In the genomic region with DNA sequence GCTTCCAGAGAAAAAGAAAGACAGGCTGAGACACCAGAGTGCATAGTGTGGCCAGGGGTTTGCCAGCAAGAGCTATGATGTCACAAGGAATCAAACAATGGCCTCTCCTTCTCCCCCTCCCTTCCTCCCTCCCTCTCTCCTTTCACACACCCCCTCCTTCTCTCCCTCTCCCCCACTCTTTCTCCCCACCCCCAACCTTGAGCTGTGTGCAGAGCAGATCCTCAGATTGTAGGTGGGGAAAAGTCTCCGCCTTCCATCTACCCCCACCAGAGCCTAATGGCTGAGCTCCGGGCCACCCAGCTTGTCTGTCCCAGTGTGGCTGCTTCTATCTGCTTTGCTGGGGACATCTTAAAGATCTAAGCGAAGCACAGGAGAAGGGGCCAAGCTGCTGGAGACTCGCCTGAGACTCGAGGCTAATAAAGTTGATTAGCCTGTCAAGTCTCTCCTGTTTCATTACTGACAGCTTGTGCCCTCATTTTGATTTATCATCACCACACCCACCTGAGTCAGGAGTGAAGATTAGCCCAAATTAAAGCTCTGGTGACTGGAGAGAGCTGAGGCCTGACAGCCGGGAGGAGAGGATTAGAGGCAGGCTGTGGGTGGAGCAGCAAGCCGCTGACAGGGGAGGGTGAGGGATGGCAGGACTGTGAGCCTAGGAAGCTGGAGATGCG, we compare ENCODE assay signal across 10 mouse cellular contexts.
DNase-seq lines count a peak whose midpoint lies in the region; ATAC-seq lines count a peak whose summit lies in the region.
"Had no signal": no experiment of that assay in that cellular context is flagged by ENCODE, and none has a peak within 500 bp of the region (broad histone marks: within the 10 kb centered on the region; RNA-seq: fewer than 3 reads in every experiment).

No protein-coding gene starts in this region.

- no peak overlapping the region; the same call in 1 of the 2 replicates for H3K4me2 ChIP-seq in kidney, embryonic 16.5 days (replicated peaks; ENCODE audit: low read depth, low read length)
- H3K4me2 ChIP-seq in hindbrain, embryonic 12.5 days (replicated peaks), result peak overlapping the region; percentile 30
- H3K4me2 ChIP-seq in midbrain, embryonic 16.5 days (ENCODE audit: low read length), result peak overlapping the region; percentile 29
- H3K4me2 ChIP-seq: heart, embryonic 15.5 days; liver, embryonic 15.5 days had no signal

- H3K27ac ChIP-seq in kidney, embryonic 16.5 days (ENCODE audit: low read length), result no peak overlapping the region
- H3K27ac ChIP-seq in hindbrain, embryonic 12.5 days, result peak overlapping the region; percentile 70
- no peak overlapping the region for H3K27ac ChIP-seq in midbrain, embryonic 16.5 days (ENCODE audit: low read length)
- H3K27ac ChIP-seq: heart, embryonic 15.5 days; liver, embryonic 15.5 days had no signal

- peak; percentile 89 for ATAC-seq in kidney, embryonic 16.5 days (ENCODE audit: low FRiP score, low TSS enrichment)
- ATAC-seq in hindbrain, embryonic 12.5 days (ENCODE audit: low FRiP score), result peak; percentile 73
- ATAC-seq in midbrain, embryonic 16.5 days, result peak; percentile 25; the same call in 1 of the 2 replicates

- no peaks in the 10 kb centered on the region; the same call in 1 of the 2 replicates for H3K27me3 ChIP-seq in kidney, embryonic 16.5 days (ENCODE audit: insufficient read depth, low read length)
- no peaks in the 10 kb centered on the region for H3K27me3 ChIP-seq in hindbrain, embryonic 12.5 days
- H3K27me3 ChIP-seq in midbrain, embryonic 16.5 days (ENCODE audit: control insufficient read depth, insufficient read depth, low read depth, low read length), result no peaks in the 10 kb centered on the region
- H3K27me3 ChIP-seq: heart, embryonic 15.5 days; liver, embryonic 15.5 days had no signal

- H3K9me3 ChIP-seq in kidney, embryonic 16.5 days (ENCODE audit: low read length), result no peaks in the 10 kb centered on the region
- no peaks in the 10 kb centered on the region for H3K9me3 ChIP-seq in hindbrain, embryonic 12.5 days (replicated peaks)
- no peaks in the 10 kb centered on the region for H3K9me3 ChIP-seq in midbrain, embryonic 16.5 days (replicated peaks; ENCODE audit: control insufficient read depth, low read length, poor library complexity, severe bottlenecking)
- H3K9me3 ChIP-seq: heart, embryonic 15.5 days; liver, embryonic 15.5 days had no signal

- H3K9ac ChIP-seq in kidney, embryonic 16.5 days (replicated peaks; ENCODE audit: low read length), result no peak overlapping the region
- peak overlapping the region; percentile 38; the same call in 1 of the 2 replicates for H3K9ac ChIP-seq in hindbrain, embryonic 12.5 days
- no peak overlapping the region for H3K9ac ChIP-seq in midbrain, embryonic 16.5 days (ENCODE audit: low read depth, low read length)
- H3K9ac ChIP-seq: heart, embryonic 15.5 days; liver, embryonic 15.5 days had no signal

- peaks cover 31% of the 10 kb centered on the region for H3K4me1 ChIP-seq in kidney, embryonic 16.5 days (ENCODE audit: insufficient read depth, low read length)
- H3K4me1 ChIP-seq in hindbrain, embryonic 12.5 days, result peaks cover 18% of the 10 kb centered on the region
- peaks cover 7% of the 10 kb centered on the region for H3K4me1 ChIP-seq in midbrain, embryonic 16.5 days (ENCODE audit: control insufficient read depth, insufficient read depth, low read length)
- H3K4me1 ChIP-seq: liver, embryonic 15.5 days had no signal

- H3K36me3 ChIP-seq in kidney, embryonic 16.5 days (ENCODE audit: insufficient read depth, low read length), result no peaks in the 10 kb centered on the region
- H3K36me3 ChIP-seq in hindbrain, embryonic 12.5 days, result no peaks in the 10 kb centered on the region
- no peaks in the 10 kb centered on the region for H3K36me3 ChIP-seq in midbrain, embryonic 16.5 days (ENCODE audit: control insufficient read depth, insufficient read depth, low read length)
- H3K36me3 ChIP-seq: heart, embryonic 15.5 days; liver, embryonic 15.5 days had no signal

- no peak for DNase-seq in kidney, adult 11 months
- DNase-seq in embryo, embryonic 9.5 days (ENCODE audit: extremely low spot score), result peak; percentile 76
- no peak for DNase-seq in T-cell, adult 2 months (ENCODE audit: low spot score)
- DNase-seq in c-Kit-positive CD71-positive TER-119-positive erythroid progenitor cells, embryonic 14.5 days (ENCODE audit: low spot score), result no peak
- DNase-seq in layer of hippocampus, postnatal 10 days (ENCODE audit: low spot score in 2 of 2), result no peak

- no peak overlapping the region for H3K4me3 ChIP-seq in kidney, embryonic 16.5 days (ENCODE audit: low read length)
- H3K4me3 ChIP-seq in hindbrain, embryonic 12.5 days, result no peak overlapping the region
- no peak overlapping the region for H3K4me3 ChIP-seq in midbrain, embryonic 16.5 days (ENCODE audit: low read depth, low read length)
- H3K4me3 ChIP-seq: heart, embryonic 15.5 days; liver, embryonic 15.5 days had no signal

- WGBS in kidney, embryonic 16.5 days, result 5% methylated on average over 8 of the region's 8 CpGs
- under 1% methylated on average over 8 of the region's 8 CpGs for WGBS in hindbrain, embryonic 12.5 days
- WGBS in midbrain, embryonic 16.5 days, result 3% methylated on average over 8 of the region's 8 CpGs

Comparison
In these comparisons a context has a peak if more than half of its experiments do, and no peak if none do; other contexts are left out.
1. ATAC-seq: peak in every context shown above with its lines; median percentile 89 in kidney, embryonic 16.5 days; 73 in hindbrain, embryonic 12.5 days; 25 in midbrain, embryonic 16.5 days.